Mouse (Mus musculus) liver, embryonic 11.5 days (tissue): ENCODE results near the gene Pus3. TPM values are rescaled to one million over a fixed set of nuclear protein-coding genes. Genes with fewer than 3 reads are reported as not detected.
"Not testable (repeated sequence)": the region's sequence is repeated elsewhere in the genome, so short reads cannot be mapped to it uniquely, and the experiment has no call there.

ENCODE experiments used
- ATAC-seq: fragments of 200-750 bp; cut with Nextera tagmentation; replicated peaks from 2 replicates; pipeline ENCODE4 v1.8.0; 2017; ENCODE audit warnings: moderate number of reproducible peaks, mild to moderate bottlenecking, moderate TSS enrichment, moderate library complexity; ENCODE audit not compliant: low FRiP score
- DNase-seq: peaks from one replicate; pipeline ENCODE4 v3.0.0-alpha.2; 2017; ENCODE audit warnings: low spot score
- H3K27ac ChIP-seq: fragments of 300-500 bp; sonication (generic); 2 replicates; pipeline ENCODE4 v1.5.1; 2014; ENCODE audit warnings: mild to moderate bottlenecking, low read depth, low read length, control low read depth
- H3K27me3 ChIP-seq: fragments of 300-500 bp; sonication (generic); replicated peaks from 2 replicates; pipeline ENCODE4 v1.6.1; 2014; ENCODE audit warnings: low read length, mixed read lengths; ENCODE audit not compliant: control insufficient read depth, insufficient read depth
- H3K36me3 ChIP-seq: fragments of 300-500 bp; sonication (generic); 2 replicates; pipeline ENCODE4 v1.6.1; 2014; ENCODE audit warnings: mild to moderate bottlenecking, low read length, moderate library complexity, mixed read lengths; ENCODE audit not compliant: control insufficient read depth, insufficient read depth
- H3K4me1 ChIP-seq: fragments of 300-500 bp; sonication (generic); replicated peaks from 2 replicates; pipeline ENCODE4 v1.6.1; 2014; ENCODE audit warnings: low read length, mixed read lengths; ENCODE audit not compliant: control insufficient read depth, insufficient read depth
- H3K4me2 ChIP-seq: fragments of 300-500 bp; sonication (generic); 2 replicates; pipeline ENCODE4 v1.6.1; 2014; ENCODE audit warnings: mild to moderate bottlenecking, control low read depth, moderate library complexity
- H3K4me3 ChIP-seq: fragments of 300-500 bp; sonication (generic); 2 replicates; pipeline ENCODE4 v1.5.1; 2014; ENCODE audit warnings: low read depth, low read length, control low read depth
- H3K9ac ChIP-seq: fragments of 300-500 bp; sonication (generic); 2 replicates; pipeline ENCODE4 v1.6.1; 2014; ENCODE audit warnings: low read depth, low read length, control low read depth
- H3K9me3 ChIP-seq: fragments of 300-500 bp; sonication (generic); 2 replicates; pipeline ENCODE4 v1.6.1; 2016; ENCODE audit warnings: low read length, inconsistent platforms, mixed read lengths; ENCODE audit not compliant: control insufficient read depth
- WGBS: fragments of 180-500 bp; shearing (Covaris S2); extraction: QIAGEN DNeasy Blood & Tissue Kit; methylation state at CpG from one replicate; pipeline ENCODE4 v1.1.7; 2014; 5-methylcytosine and 5-hydroxymethylcytosine counted together
- polyA plus RNA-seq: library from polyadenylated mRNA; unstranded; fragments of >200 nt; fragmentation: Nextera tagmentation; extraction: Ambion mirVana; gene quantifications from 2 replicates; pipeline ENCODE4 v1.2.1, GENCODE M21; 2014

Pus3 gene
- polyA plus RNA-seq, 1 experiment from 2014 or later = 22.6 TPM

- ATAC-seq (no peak), DNase-seq (no peak)
- H3K27me3 ChIP-seq = no peaks in the 10 kb centered on the region
- H3K9me3 ChIP-seq = no peaks in the 10 kb centered on the region
- 15% methylated on average over 1 of the region's 1 CpGs for WGBS
- H3K4me3 ChIP-seq = no peak overlapping the region
- no peak overlapping the region for H3K4me2 ChIP-seq
- no peaks in the 10 kb centered on the region for H3K36me3 ChIP-seq
- H3K27ac ChIP-seq = no peak overlapping the region
- no peaks in the 10 kb centered on the region for H3K4me1 ChIP-seq
- no peak overlapping the region for H3K9ac ChIP-seq
Measured at GRCm38 (mm10) chr9:35587674-35588073, 29.3 kb downstream of the Pus3 start.

GRCm38 (mm10) chr9:35592903-35593302 is 34.5 kb downstream of the Pus3 start:
- H3K4me3 ChIP-seq = no peak overlapping the region
- H3K36me3 ChIP-seq = no peaks in the 10 kb centered on the region
- H3K27me3 ChIP-seq = no peaks in the 10 kb centered on the region
- H3K4me2 ChIP-seq = no peak overlapping the region
- DNase-seq = no peak
- no peak for ATAC-seq
- H3K9me3 ChIP-seq = no peaks in the 10 kb centered on the region
- H3K4me1 ChIP-seq = no peaks in the 10 kb centered on the region
- H3K27ac ChIP-seq = no peak overlapping the region
- no peak overlapping the region for H3K9ac ChIP-seq
- WGBS = 13% methylated on average over 2 of the region's 2 CpGs

GRCm38 (mm10) chr9:35607647-35608405 is 49.4 kb downstream of the Pus3 start:
- Histone ChIP-seq H3K27ac (no peak overlapping the region), H3K4me1 (no peaks in the 10 kb centered on the region), H3K36me3 (no peaks in the 10 kb centered on the region), H3K9me3 (no peaks in the 10 kb centered on the region), H3K9ac (no peak overlapping the region), H3K4me2 (no peak overlapping the region), H3K27me3 (no peaks in the 10 kb centered on the region), H3K4me3 (no peak overlapping the region)
- WGBS = 60% methylated on average over 8 of the region's 8 CpGs
- DNase-seq (no peak), ATAC-seq (no peak)

- Histone ChIP-seq H3K9ac (no peak within 1 kb of the TSS), H3K9me3 (no peaks in the 10 kb centered on the region), H3K27ac (no peak within 1 kb of the TSS), H3K36me3 (no peaks in the 10 kb centered on the region), H3K27me3 (no peaks in the 10 kb centered on the region), H3K4me2 (no peak within 1 kb of the TSS), H3K4me1 (no peaks in the 10 kb centered on the region), H3K4me3 (no peak within 1 kb of the TSS)
- ATAC-seq (no peak), DNase-seq (no peak)
- 76% methylated on average over 1 of the region's 1 CpGs for WGBS
Measured at GRCm38 (mm10) chr9:35611841-35612240, 53.4 kb downstream of the Pus3 start, which contains the start of gene Pate4. Gene Pate4, minus strand, starts transcription at chr9:35611941.

GRCm38 (mm10) chr9:35614005-35614404 is 55.6 kb downstream of the Pus3 start:
- no peak overlapping the region for H3K9ac ChIP-seq
- no peaks in the 10 kb centered on the region for H3K4me1 ChIP-seq
- DNase-seq (no peak), ATAC-seq (no peak)
- no peaks in the 10 kb centered on the region for H3K9me3 ChIP-seq
- H3K27me3 ChIP-seq = no peaks in the 10 kb centered on the region
- H3K4me3 ChIP-seq = no peak overlapping the region
- no peak overlapping the region for H3K27ac ChIP-seq
- H3K4me2 ChIP-seq = no peak overlapping the region
- 29% methylated on average over 2 of the region's 2 CpGs for WGBS
- no peaks in the 10 kb centered on the region for H3K36me3 ChIP-seq

- not testable (repeated sequence) for H3K27ac ChIP-seq, H3K4me1 ChIP-seq, H3K9me3 ChIP-seq, H3K27me3 ChIP-seq, H3K4me2 ChIP-seq, DNase-seq, H3K36me3 ChIP-seq, ATAC-seq, H3K4me3 ChIP-seq, H3K9ac ChIP-seq
- WGBS = 53% methylated on average over 2 of the region's 2 CpGs
Measured at GRCm38 (mm10) chr9:35616784-35617183, 58.4 kb downstream of the Pus3 start.

Other genes with a start within 250 kb of the Pus3 start
- gene Cdon, start 137.5 kb upstream of the Pus3 start, polyA plus RNA-seq = 0.91 and 1.5 TPM in 2 replicates
- gene Gm1113, start 40.3 kb upstream of the Pus3 start, polyA plus RNA-seq = not detected in 2 replicates
- 1.5 and 1.7 TPM in 2 replicates for gene Ddx25, start 67 bp upstream of the Pus3 start, polyA plus RNA-seq
- 0.16 TPM in 1 of 2 replicates, not detected in the other for gene Pate2, start 11.7 kb downstream of the Pus3 start, polyA plus RNA-seq
- gene Hyls1, start 11.8 kb downstream of the Pus3 start, polyA plus RNA-seq = 12.8 and 14.1 TPM in 2 replicates
- 0.21 TPM in 1 of 2 replicates, not detected in the other for gene Pate4, start 53.3 kb downstream of the Pus3 start, polyA plus RNA-seq
- gene Pate3, start 89.6 kb downstream of the Pus3 start, polyA plus RNA-seq = 0.16 TPM in 1 of 2 replicates, not detected in the other
- not detected in 2 replicates for gene Pate1, start 128.8 kb downstream of the Pus3 start, polyA plus RNA-seq
- gene Gm17677, start 182.5 kb downstream of the Pus3 start, polyA plus RNA-seq = not detected in 2 replicates
- not detected in 2 replicates for gene Gm17727, start 219.5 kb downstream of the Pus3 start, polyA plus RNA-seq
- not detected in 2 replicates for gene Gm27235, start 231.5 kb downstream of the Pus3 start, polyA plus RNA-seq
- not detected in 2 replicates for gene D730048I06Rik, start 231.5 kb downstream of the Pus3 start, polyA plus RNA-seq